Mouse (Mus musculus) liver, embryonic 13.5 days (tissue): ENCODE results near the gene Tlcd2. TPM values are rescaled to one million over a fixed set of nuclear protein-coding genes. Genes with fewer than 3 reads are reported as not detected.

Experiments used
- microRNA counts: library from miRNA; unstranded; fragments of <30 nt; microRNA quantifications from one replicate; lab custom pipeline; 2016
- microRNA-seq: library from miRNA; unstranded; fragments of <30 nt; microRNA quantifications from one replicate; pipeline ENCODE4, GENCODE M21; 2016
- polyA plus RNA-seq: library from polyadenylated mRNA; unstranded; fragments of >200 nt; fragmentation: Nextera tagmentation; extraction: Ambion mirVana; gene quantifications from 2 replicates; pipeline ENCODE4 v1.2.1, GENCODE M21; 2015

Tlcd2 gene
- polyA plus RNA-seq, 1 experiment from 2014 or later, result 18.8 TPM

MicroRNAs encoded within 50 kb of the gene (microRNA counts, 519-probe panel; counts per million panel counts)
- microRNA mmu-miR-22 (lab: Ali Mortazavi, UCI), result 7,061 counts per million, percentile 90 among the panel's probes with 10 or more counts

Small RNA genes within 50 kb of the gene (microRNA-seq; reads per million reads assigned to microRNA genes)
- 13,202 reads per million, percentile 96 among the genes with 10 or more reads in this experiment for gene Mir22

Other genes with a start within 250 kb of the Tlcd2 start
- 113 and 137 TPM in 2 replicates for gene Rpa1, start 113.4 kb upstream of the Tlcd2 start, polyA plus RNA-seq
- 5.1 and 6.6 TPM in 2 replicates for gene Smyd4, start 113.3 kb upstream of the Tlcd2 start, polyA plus RNA-seq
- gene Serpinf1, start 39.0 kb upstream of the Tlcd2 start, polyA plus RNA-seq, result 179 and 181 TPM in 2 replicates
- 372 and 430 TPM in 2 replicates for gene Serpinf2, start 22.1 kb upstream of the Tlcd2 start, polyA plus RNA-seq
- gene Wdr81, start 7.0 kb upstream of the Tlcd2 start, polyA plus RNA-seq, result 18.5 and 21.3 TPM in 2 replicates
- gene Prpf8, start 25.1 kb downstream of the Tlcd2 start, polyA plus RNA-seq, result 28.2 and 31.5 TPM in 2 replicates
- 1.4 and 1.6 TPM in 2 replicates for gene Rilp, start 48.4 kb downstream of the Tlcd2 start, polyA plus RNA-seq
- gene Scarf1, start 51.8 kb downstream of the Tlcd2 start, polyA plus RNA-seq, result 2.6 and 3.0 TPM in 2 replicates
- gene Slc43a2, start 70.0 kb downstream of the Tlcd2 start, polyA plus RNA-seq, result 3.7 and 5.9 TPM in 2 replicates
- gene Pitpna, start 126.4 kb downstream of the Tlcd2 start, polyA plus RNA-seq, result 33.2 and 38.3 TPM in 2 replicates
- 12.9 and 13.9 TPM in 2 replicates for gene Inpp5k, start 169.3 kb downstream of the Tlcd2 start, polyA plus RNA-seq
- 18.3 and 23.0 TPM in 2 replicates for gene Myo1c, start 188.8 kb downstream of the Tlcd2 start, polyA plus RNA-seq
- gene Crk, start 217.5 kb downstream of the Tlcd2 start, polyA plus RNA-seq, result 37.1 and 41.6 TPM in 2 replicates